Mouse (Mus musculus): Measurements from ENCODE around the gene Omp.
A peak's percentile ranks its signal among the peaks of the same experiment; 100 is the strongest.

The Omp gene

GRCm38 (mm10) chr7:98103002-98103941, 42.0 kb downstream of the Omp start:
- DNase-seq (ENCODE audit: low spot score), result peak; percentile 90

- DNase-seq (ENCODE audit: low spot score), result no peak
Measured at GRCm38 (mm10) chr7:98102488-98102887, 42.8 kb downstream of the Omp start.

- DNase-seq (ENCODE audit: low spot score), result no peak
Measured at GRCm38 (mm10) chr7:98097557-98097956, 47.7 kb downstream of the Omp start.

- no peak for DNase-seq (ENCODE audit: low spot score)
Measured at GRCm38 (mm10) chr7:98095852-98096251, 49.5 kb downstream of the Omp start.

All from layer of hippocampus, adult 11-12 months (tissue).